Mouse (Mus musculus) MEL (cell line): ENCODE results near the gene Klf6. TPM values are rescaled to one million over a fixed set of nuclear protein-coding genes. Genes with fewer than 3 reads are reported as not detected.

Source experiments
- DNase-seq: peaks from one replicate; pipeline ENCODE4 v3.0.0; 2011; ENCODE audit warnings: low read depth, low spot score
- H3K27ac ChIP-seq: 2 replicates; pipeline ENCODE4 v1.5.1; 2012; ENCODE audit warnings: low read depth, mild to moderate bottlenecking, control low read depth, low read length, moderate library complexity; ENCODE audit not compliant: control insufficient read depth
- H3K27me3 ChIP-seq, 2 experiments: fragments of 150-350 bp in 1 of 2; sonication (generic) in 1 of 2; 2 replicates each; pipeline ENCODE4 v1.6.1; 2012; ENCODE audit warnings: low read length in 2 of 2, mild to moderate bottlenecking in 2 of 2, improper control_type of control experiment in 1 of 2, moderate library complexity in 1 of 2; ENCODE audit not compliant: insufficient read depth in 2 of 2, control insufficient read depth in 1 of 2
- H3K36me3 ChIP-seq, 2 experiments: 2 replicates each; pipeline ENCODE4 v1.6.1; 2012 to 2014; ENCODE audit warnings: low read length in 2 of 2, improper control_type of control experiment in 1 of 2, inconsistent platforms in 1 of 2, mild to moderate bottlenecking in 1 of 2; ENCODE audit not compliant: insufficient read depth in 2 of 2, control insufficient read depth in 1 of 2
- H3K4me1 ChIP-seq, 2 experiments: fragments of 150-350 bp in 1 of 2; sonication (generic) in 1 of 2; 2 replicates each; pipeline ENCODE4 v1.6.1; 2012; ENCODE audit warnings: low read length in 2 of 2, improper control_type of control experiment in 1 of 2, mild to moderate bottlenecking in 1 of 2; ENCODE audit not compliant: insufficient read depth in 2 of 2, control insufficient read depth in 1 of 2
- H3K4me3 ChIP-seq, 2 experiments: fragments of 150-350 bp in 1 of 2; sonication (generic) in 1 of 2; 2 replicates each; pipeline ENCODE4 v1.5.1; 2012; ENCODE audit warnings: low read depth in 2 of 2, low read length in 2 of 2, mild to moderate bottlenecking in 2 of 2, moderate library complexity in 2 of 2, control low read depth in 1 of 2, improper control_type of control experiment in 1 of 2; ENCODE audit not compliant: control insufficient read depth in 1 of 2, insufficient read depth in 1 of 2
- H3K79me2 ChIP-seq: 2 replicates; pipeline ENCODE4 v1.6.1; 2012; ENCODE audit warnings: mild to moderate bottlenecking, low read length, moderate library complexity; ENCODE audit not compliant: control insufficient read depth, poor library complexity, insufficient read depth
- H3K9ac ChIP-seq: 2 replicates; pipeline ENCODE4 v1.6.1; 2012; ENCODE audit warnings: low read depth, mild to moderate bottlenecking, control low read depth, low read length, moderate library complexity; ENCODE audit not compliant: control insufficient read depth, poor library complexity, severe bottlenecking
- H3K9me3 ChIP-seq: fragments of 150-350 bp; sonication (generic); replicated peaks from 2 replicates; pipeline ENCODE4 v1.6.1; 2012; ENCODE audit warnings: mild to moderate bottlenecking, low read length, improper control_type of control experiment, moderate library complexity; ENCODE audit not compliant: insufficient read depth
- BHLHE40 ChIP-seq: IDR thresholded peaks from 2 replicates; pipeline ENCODE4 v1.6.1; 2012; ENCODE audit warnings: low read depth, mild to moderate bottlenecking, inconsistent platforms, low read length, improper control_type of control experiment, borderline replicate concordance
- CHD2 ChIP-seq: IDR thresholded peaks from 2 replicates; pipeline ENCODE4 v1.6.1; 2011; ENCODE audit warnings: low read length, improper control_type of control experiment
- EP300 ChIP-seq, 2 experiments: IDR thresholded peaks; 2 replicates each; pipeline ENCODE4 v1.6.1; 2011; ENCODE audit warnings: improper control_type of control experiment in 2 of 2, low read length in 2 of 2, low read depth in 1 of 2, mild to moderate bottlenecking in 1 of 2
- ETS1 ChIP-seq: IDR thresholded peaks from 2 replicates; pipeline ENCODE4 v1.6.1; 2012; ENCODE audit warnings: low read depth, mild to moderate bottlenecking, inconsistent platforms, low read length, improper control_type of control experiment, moderate library complexity
- GABPA ChIP-seq: IDR thresholded peaks from 2 replicates; pipeline ENCODE4 v1.6.1; 2012; ENCODE audit warnings: low read depth, mild to moderate bottlenecking, inconsistent platforms, low read length, improper control_type of control experiment, moderate library complexity
- GATA1 ChIP-seq: IDR thresholded peaks from 2 replicates; pipeline ENCODE4 v1.6.1; 2011; ENCODE audit warnings: low read depth, low read length, improper control_type of control experiment
- HCFC1 ChIP-seq: IDR thresholded peaks from 2 replicates; pipeline ENCODE4 v1.6.1; 2012; ENCODE audit warnings: low read depth, mild to moderate bottlenecking, inconsistent platforms, low read length, improper control_type of control experiment, moderate library complexity
- JUND ChIP-seq: IDR thresholded peaks from 2 replicates; pipeline ENCODE4 v1.6.1; 2011; ENCODE audit warnings: low read depth, mild to moderate bottlenecking, improper control_type of control experiment, low read length
- KAT2A ChIP-seq: conservative IDR thresholded peaks from 2 replicates; pipeline ENCODE4 v1.6.1; 2012; ENCODE audit warnings: low read depth, low read length, improper control_type of control experiment, inconsistent platforms
- MAFK ChIP-seq: IDR thresholded peaks from 2 replicates; pipeline ENCODE4 v1.6.1; 2011; ENCODE audit warnings: low read depth, mild to moderate bottlenecking, low read length, improper control_type of control experiment, borderline replicate concordance
- MAZ ChIP-seq: IDR thresholded peaks from 2 replicates; pipeline ENCODE4 v1.6.1; 2012; ENCODE audit warnings: low read depth, mild to moderate bottlenecking, inconsistent platforms, low read length, improper control_type of control experiment
- MXI1 ChIP-seq: IDR thresholded peaks from 2 replicates; pipeline ENCODE4 v1.6.1; 2011; ENCODE audit warnings: mild to moderate bottlenecking, low read depth, low read length, improper control_type of control experiment
- NELFE ChIP-seq: IDR thresholded peaks from 2 replicates; pipeline ENCODE4 v1.6.1; 2011; ENCODE audit warnings: low read depth, low read length, improper control_type of control experiment
- POLR2A ChIP-seq, 2 experiments: IDR thresholded peaks; 2 replicates each; pipeline ENCODE4 v1.6.1; 2011 to 2012; ENCODE audit warnings: low read length in 2 of 2, mild to moderate bottlenecking in 2 of 2, control low read depth in 1 of 2, improper control_type of control experiment in 1 of 2, low read depth in 1 of 2, moderate library complexity in 1 of 2; ENCODE audit not compliant: control insufficient read depth in 1 of 2, insufficient read depth in 1 of 2, poor library complexity in 1 of 2
- POLR2AphosphoS5 ChIP-seq: IDR thresholded peaks from 2 replicates; pipeline ENCODE4 v1.6.1; 2012; ENCODE audit warnings: low read depth, borderline replicate concordance, mild to moderate bottlenecking, inconsistent platforms, low read length, moderate library complexity, mixed read lengths
- SIN3A ChIP-seq: IDR thresholded peaks from 2 replicates; pipeline ENCODE4 v1.6.1; 2012; ENCODE audit warnings: low read length, improper control_type of control experiment, inconsistent platforms
- SMC3 ChIP-seq: IDR thresholded peaks from 2 replicates; pipeline ENCODE4 v1.6.1; 2011; ENCODE audit warnings: low read depth, low read length, improper control_type of control experiment
- TAL1 ChIP-seq: IDR thresholded peaks from 2 replicates; pipeline ENCODE4 v1.6.1; 2012; ENCODE audit warnings: mild to moderate bottlenecking, inconsistent platforms, low read length, moderate library complexity, mixed read lengths
- TBP ChIP-seq: IDR thresholded peaks from 2 replicates; pipeline ENCODE4 v1.8.0; 2011; ENCODE audit warnings: low read depth, low read length, improper control_type of control experiment
- USF2 ChIP-seq, 2 experiments: IDR thresholded peaks; 2 replicates each; pipeline ENCODE4 v1.6.1; 2011 to 2012; ENCODE audit warnings: improper control_type of control experiment in 2 of 2, low read length in 2 of 2, borderline replicate concordance in 1 of 2, inconsistent platforms in 1 of 2, low read depth in 1 of 2, mild to moderate bottlenecking in 1 of 2; ENCODE audit not compliant: insufficient read depth in 1 of 2
- ZKSCAN1 ChIP-seq: IDR thresholded peaks from 2 replicates; pipeline ENCODE4 v1.6.1; 2012; ENCODE audit warnings: low read depth, mild to moderate bottlenecking, inconsistent platforms, low read length, improper control_type of control experiment, moderate library complexity
- ZNF384 ChIP-seq: IDR thresholded peaks from 2 replicates; pipeline ENCODE4 v1.6.1; 2012; ENCODE audit warnings: low read depth, mild to moderate bottlenecking, inconsistent platforms, low read length, improper control_type of control experiment
- polyA plus RNA-seq, 2 experiments: library from polyadenylated mRNA; stranded (reverse) in 1 of 2; unstranded in 1 of 2; fragments of >175 nt in 1 of 2; fragments of >200 nt in 1 of 2; gene quantifications; 2 replicates each; pipeline versions ENCODE4 v1.2.1 to v1.2.4; 2012; ENCODE audit warnings: low replicate concordance in 2 of 2, low read depth in 1 of 2; ENCODE audit not compliant: insufficient read length in 2 of 2, insufficient read depth in 1 of 2, missing spikeins in 1 of 2
- total RNA-seq: library from RNA; depleted of rRNA; stranded (reverse); fragments of 300-350 nt; gene quantifications from 2 replicates; pipeline ENCODE4 v1.2.3, GENCODE M21; 2012

Klf6 gene
- total and polyA plus RNA-seq, 3 experiments = 2.0 to 4.6 TPM; not detected in 1

DNA sequence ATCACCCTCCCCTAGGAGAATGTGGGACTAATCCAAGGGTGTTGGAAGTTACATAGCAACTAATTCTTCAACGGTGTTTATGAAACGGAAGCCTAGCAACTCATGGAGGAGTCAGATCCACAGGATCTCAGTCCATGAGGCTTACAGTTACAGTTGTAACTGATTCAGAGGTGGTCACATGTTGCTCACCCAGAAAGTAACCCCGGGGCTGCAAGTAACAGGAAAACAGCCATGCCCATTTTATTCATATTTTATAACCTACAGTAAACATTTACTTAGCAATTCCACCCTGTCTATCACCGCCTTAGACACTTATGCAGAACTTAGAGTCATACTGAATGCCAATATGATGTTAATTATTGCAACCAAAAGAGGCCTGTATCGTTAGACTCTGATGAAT, 16.9 kb upstream of the Klf6 start:
- Histone ChIP-seq H3K27me3 (no peaks in the 10 kb centered on the region), H3K9ac (no peak overlapping the region), H3K36me3 (peaks cover 0 to 35% of the 10 kb centered on the region in 2 experiments; a peak in 2 of 4 replicates), H3K4me3 (no peak overlapping the region), H3K9me3 (no peaks in the 10 kb centered on the region)
- DNase-seq = no peak
- TF ChIP-seq BHLHE40 (no peak), GABPA (no peak), TBP (no peak), USF2 (IDR thresholded peaks at IDR 0.05; ENCODE audit: borderline replicate concordance in 1 of 2, insufficient read depth in 1 of 2, low read depth in 1 of 2, low read length in 2 of 2) (no peak), ZNF384 (no peak), POLR2A (IDR thresholded peaks at IDR 0.05; ENCODE audit: control insufficient read depth in 1 of 2, insufficient read depth in 1 of 2, low read depth in 1 of 2, low read length in 2 of 2, poor library complexity in 1 of 2) (no peak), MAZ (no peak), MAFK (no peak), CHD2 (no peak), NELFE (no peak), POLR2AphosphoS5 (no peak), HCFC1 (no peak), ZKSCAN1 (no peak)
- TF ChIP-seq, all 39 proteins: peak for 0
- H3K4me1 ChIP-seq = peaks cover 24 to 28% of the 10 kb centered on the region in 2 experiments
- no peaks in the 10 kb centered on the region for H3K79me2 ChIP-seq
- no peak overlapping the region for H3K27ac ChIP-seq

- Histone ChIP-seq H3K4me1 (peaks cover 32 to 34% of the 10 kb centered on the region in 2 experiments), H3K27me3 (no peaks in the 10 kb centered on the region), H3K79me2 (no peaks in the 10 kb centered on the region), H3K36me3 (peaks cover 0 to 43% of the 10 kb centered on the region in 2 experiments; a peak in 2 of 4 replicates), H3K27ac (peak overlapping the region; percentile 95), H3K9ac (peak overlapping the region; percentile 72), H3K9me3 (no peaks in the 10 kb centered on the region), H3K4me3 (peak overlapping the region; percentile 41 to 59)
- TF ChIP-seq SIN3A (no peak; the same call in 1 of the 2 replicates), TBP (0 out of 2 replicates have a peak, but pooled peaks have one; percentile 28), JUND (peak; percentile 96), ETS1 (peak; percentile 83), MAZ (no peak), USF2 (IDR thresholded peaks at IDR 0.05; ENCODE audit: borderline replicate concordance in 1 of 2, insufficient read depth in 1 of 2, low read depth in 1 of 2, low read length in 2 of 2) (no peak), EP300 (IDR thresholded peaks at IDR 0.05; ENCODE audit: low read depth in 1 of 2, low read length in 2 of 2) (peak; percentile 55 to 64; a peak in 3 of 4 replicates), TAL1 (no peak), MXI1 (no peak; the same call in 1 of the 2 replicates), SMC3 (no peak), GATA1 (peak; percentile 75), KAT2A (no peak)
- peak; percentile 72 for DNase-seq
Observed at GRCm38 (mm10) chr13:5845161-5845590, 16.1 kb upstream of the Klf6 start.
